Mouse (Mus musculus) megakaryocyte, embryonic 14.5 days (primary cell): ENCODE measurements at regions not wholly inside any gene's neighbourhood (a gene's known extent, or its start where the extent isn't known, plus 50 kb on each side); places are given as distances from the start of the nearest gene placed in this dataset.

ENCODE experiments used
- H3K27me3 ChIP-seq: replicated peaks from 2 replicates; pipeline ENCODE3; 2012; ENCODE audit warnings: inconsistent platforms
- H3K36me3 ChIP-seq: replicated peaks from 2 replicates; pipeline ENCODE3; 2012; ENCODE audit warnings: low read length, inconsistent platforms, mixed read lengths
- H3K4me1 ChIP-seq: 2 replicates; pipeline ENCODE4 v1.6.1; 2012; ENCODE audit warnings: inconsistent platforms
- H3K4me3 ChIP-seq: replicated peaks from 2 replicates; pipeline ENCODE3; 2012; ENCODE audit warnings: moderate library complexity, mild to moderate bottlenecking, inconsistent platforms
- H3K9me3 ChIP-seq: 2 replicates; pipeline ENCODE4 v1.6.1; 2012; ENCODE audit warnings: inconsistent platforms
- FLI1 ChIP-seq: IDR thresholded peaks from 2 replicates; pipeline ENCODE4 v1.6.1; 2012; ENCODE audit warnings: low read length, inconsistent platforms, mixed read lengths
- GATA1 ChIP-seq: IDR thresholded peaks from 3 replicates; pipeline ENCODE4 v1.6.1; 2012; ENCODE audit warnings: mixed read lengths, low read length, inconsistent platforms, borderline replicate concordance

DNA sequence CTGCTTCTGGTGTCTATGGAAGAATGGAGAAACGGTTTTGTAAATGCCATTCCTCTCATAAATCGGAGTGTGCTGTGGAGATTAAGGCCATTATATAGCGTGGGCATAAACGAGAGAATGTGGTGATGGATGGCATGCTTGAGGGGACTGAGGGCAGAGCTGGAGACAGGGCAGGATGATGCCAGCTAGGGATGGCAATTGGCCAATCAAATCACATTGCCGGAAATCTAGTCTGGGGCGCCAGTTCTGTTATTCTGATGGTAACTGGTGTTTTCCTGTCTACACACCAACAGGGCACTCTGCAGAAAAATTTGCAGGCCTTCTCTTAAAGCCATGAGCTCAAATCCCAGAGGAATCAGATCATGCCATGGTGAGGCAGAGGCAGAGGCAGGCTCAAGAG lies 224.9 kb upstream of the Kazn start:
- H3K4me3 ChIP-seq, result peak overlapping the region; percentile 38
- no peak for TF ChIP-seq GATA1
- no peak for TF ChIP-seq FLI1
- H3K36me3 ChIP-seq, result no peaks in the 10 kb centered on the region
- H3K9me3 ChIP-seq, result peaks cover 63% of the 10 kb centered on the region
- no peaks in the 10 kb centered on the region for H3K4me1 ChIP-seq
- no peaks in the 10 kb centered on the region for H3K27me3 ChIP-seq

DNA sequence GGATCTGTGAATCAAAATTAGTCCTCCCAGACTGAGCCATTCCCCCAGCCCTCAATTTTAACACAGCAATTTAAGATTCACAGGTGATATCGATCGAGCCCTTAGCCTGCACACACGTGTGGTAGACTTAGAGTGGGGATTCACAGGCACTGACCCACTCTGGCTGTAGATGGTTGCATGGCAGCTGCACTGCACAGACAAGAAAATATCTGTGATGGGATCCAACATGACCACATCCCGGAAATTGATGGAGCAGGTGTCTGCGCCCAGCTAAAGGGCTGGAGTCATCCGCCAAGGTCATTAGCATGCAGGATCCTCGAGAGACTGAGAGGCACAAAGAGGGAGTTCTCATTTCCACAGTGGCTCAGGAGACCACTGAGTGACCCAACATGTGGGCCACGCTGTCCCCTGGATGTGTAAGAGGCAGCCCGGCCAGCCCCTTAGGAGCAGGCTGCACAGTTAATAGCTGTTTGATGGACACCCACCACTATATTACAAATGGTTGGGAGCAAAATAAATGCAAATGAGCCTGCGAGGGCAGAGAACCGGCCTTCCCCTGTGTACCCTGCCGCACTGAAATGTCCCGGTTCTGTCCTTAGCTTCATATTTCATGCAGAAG lies 221.4 kb upstream of the Kazn start:
- no peak for TF ChIP-seq GATA1
- no peak for TF ChIP-seq FLI1
- Histone ChIP-seq H3K9me3 (peaks cover 82% of the 10 kb centered on the region), H3K4me3 (no peak overlapping the region), H3K36me3 (no peaks in the 10 kb centered on the region), H3K27me3 (no peaks in the 10 kb centered on the region), H3K4me1 (no peaks in the 10 kb centered on the region)

DNA sequence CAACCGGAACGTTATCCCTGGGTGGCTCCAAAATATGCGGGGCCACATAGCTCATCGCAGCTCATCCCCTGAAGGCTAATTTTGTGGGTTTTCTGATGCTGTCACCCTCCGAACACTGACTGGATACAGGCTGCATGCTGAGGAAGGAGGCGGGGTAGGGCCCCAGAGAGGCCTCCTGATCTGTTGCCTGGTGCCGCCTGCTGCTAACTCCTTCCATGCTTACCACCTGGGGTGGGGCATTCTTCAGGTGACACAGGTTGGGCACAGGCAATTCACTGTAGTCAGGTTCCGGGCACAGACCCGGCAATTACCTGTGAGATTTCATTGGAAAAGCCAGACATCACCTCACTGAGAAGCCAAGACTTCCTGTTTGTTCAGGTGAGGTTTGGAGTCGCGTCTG lies 213.4 kb upstream of the Kazn start:
- Histone ChIP-seq H3K4me3 (no peak overlapping the region), H3K27me3 (no peaks in the 10 kb centered on the region), H3K36me3 (no peaks in the 10 kb centered on the region), H3K9me3 (peaks cover 36% of the 10 kb centered on the region; the same call in 1 of the 2 replicates), H3K4me1 (no peaks in the 10 kb centered on the region)
- TF ChIP-seq GATA1 (no peak), FLI1 (no peak)

DNA sequence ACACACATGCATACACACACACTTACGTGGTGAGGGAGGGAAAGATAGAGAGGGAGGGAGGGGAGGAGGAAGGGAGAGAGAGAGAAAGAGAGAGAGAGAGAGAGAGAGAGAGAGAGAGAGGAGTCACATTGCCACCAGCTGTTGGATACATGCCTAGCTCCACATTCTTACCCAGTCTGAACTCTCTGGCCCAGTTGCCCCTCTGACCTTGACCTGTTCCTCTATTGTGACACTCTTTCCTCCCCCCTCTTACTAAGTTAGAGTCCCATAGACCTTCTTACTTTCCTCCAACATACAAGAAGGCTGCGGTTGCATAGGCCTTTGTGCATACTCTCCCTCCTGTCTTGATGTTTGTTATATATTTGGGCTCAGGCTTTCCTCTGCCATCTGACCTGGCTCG lies 211.7 kb upstream of the Kazn start:
- Histone ChIP-seq H3K4me3 (no peak overlapping the region), H3K27me3 (no peaks in the 10 kb centered on the region), H3K4me1 (no peaks in the 10 kb centered on the region), H3K9me3 (peaks cover 26% of the 10 kb centered on the region; the same call in 1 of the 2 replicates), H3K36me3 (no peaks in the 10 kb centered on the region)
- TF ChIP-seq GATA1 (no peak), FLI1 (no peak)

DNA sequence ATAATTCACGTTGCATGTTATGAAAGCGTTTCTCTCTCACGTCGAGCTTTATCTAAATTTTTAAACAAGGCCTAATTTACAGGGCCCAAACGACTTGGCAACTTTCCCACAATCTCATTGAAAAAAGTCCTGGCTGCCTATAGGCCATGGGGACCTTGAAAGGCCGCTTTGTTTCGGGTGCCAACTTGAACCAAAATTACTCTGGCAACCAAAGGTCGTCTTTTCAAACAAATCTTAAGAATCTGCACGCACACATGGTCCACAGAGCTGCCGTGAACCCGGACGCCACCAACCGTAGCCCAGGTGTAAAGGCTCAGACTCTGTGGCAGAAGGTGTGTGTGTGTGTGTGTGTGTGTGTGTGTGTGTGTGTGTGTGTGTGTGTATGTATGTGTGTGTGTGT lies 210.5 kb upstream of the Kazn start:
- Histone ChIP-seq H3K4me1 (no peaks in the 10 kb centered on the region), H3K36me3 (no peaks in the 10 kb centered on the region), H3K9me3 (peaks cover 15% of the 10 kb centered on the region; the same call in 1 of the 2 replicates), H3K4me3 (no peak overlapping the region), H3K27me3 (no peaks in the 10 kb centered on the region)
- no peak for TF ChIP-seq GATA1
- no peak for TF ChIP-seq FLI1

DNA sequence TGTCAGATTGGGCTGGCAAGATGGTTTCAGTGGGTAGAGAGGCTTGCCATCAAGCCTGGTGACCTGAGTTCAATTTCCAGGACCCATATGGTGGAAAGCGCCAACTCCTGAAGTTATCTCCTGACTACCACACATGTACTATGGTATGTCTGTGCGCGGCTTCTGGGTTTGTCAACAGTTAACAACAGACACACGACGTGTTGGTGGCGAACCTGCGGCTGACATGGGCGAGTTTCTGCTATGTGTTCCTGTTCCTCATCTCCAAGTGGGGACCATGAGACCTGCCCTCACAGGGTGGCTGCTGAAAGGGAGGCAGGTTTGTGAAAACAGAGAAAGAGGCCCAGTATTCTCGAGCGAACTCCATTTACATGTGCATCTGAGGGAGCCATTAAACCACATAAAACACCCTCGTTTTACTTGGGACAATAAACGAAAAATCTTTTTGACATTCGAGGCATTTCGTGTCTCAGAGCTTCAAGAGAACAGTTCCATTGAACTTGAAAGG lies 210.0 kb upstream of the Kazn start:
- TF ChIP-seq GATA1, result no peak
- no peak for TF ChIP-seq FLI1
- Histone ChIP-seq H3K27me3 (no peaks in the 10 kb centered on the region), H3K4me1 (no peaks in the 10 kb centered on the region), H3K4me3 (no peak overlapping the region), H3K9me3 (peaks cover 12% of the 10 kb centered on the region; the same call in 1 of the 2 replicates), H3K36me3 (no peaks in the 10 kb centered on the region)

DNA sequence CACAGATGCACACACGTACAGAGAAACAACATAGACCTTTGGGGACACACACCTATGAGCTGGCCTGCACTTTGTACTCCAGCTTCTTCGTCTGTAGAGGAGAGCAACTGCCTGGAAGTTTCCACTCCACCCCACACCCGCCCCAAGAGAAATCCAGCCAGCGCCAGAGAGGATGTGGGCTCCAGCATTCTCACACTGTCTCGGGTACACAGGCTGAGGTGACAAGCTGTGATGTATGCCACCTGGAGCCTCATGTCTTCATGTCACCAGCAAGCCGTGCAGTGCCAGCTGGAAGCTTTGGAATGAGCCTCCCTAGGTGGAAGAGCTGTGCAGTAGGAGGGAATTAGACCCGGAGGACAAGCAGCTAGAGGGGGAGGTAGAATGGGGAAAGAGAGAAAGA lies 208.3 kb upstream of the Kazn start:
- TF ChIP-seq GATA1, result no peak
- TF ChIP-seq FLI1, result no peak
- H3K27me3 ChIP-seq, result no peaks in the 10 kb centered on the region
- H3K4me1 ChIP-seq, result no peaks in the 10 kb centered on the region
- no peaks in the 10 kb centered on the region for H3K36me3 ChIP-seq
- peaks cover 13% of the 10 kb centered on the region; the same call in 1 of the 2 replicates for H3K9me3 ChIP-seq
- H3K4me3 ChIP-seq, result no peak overlapping the region

DNA sequence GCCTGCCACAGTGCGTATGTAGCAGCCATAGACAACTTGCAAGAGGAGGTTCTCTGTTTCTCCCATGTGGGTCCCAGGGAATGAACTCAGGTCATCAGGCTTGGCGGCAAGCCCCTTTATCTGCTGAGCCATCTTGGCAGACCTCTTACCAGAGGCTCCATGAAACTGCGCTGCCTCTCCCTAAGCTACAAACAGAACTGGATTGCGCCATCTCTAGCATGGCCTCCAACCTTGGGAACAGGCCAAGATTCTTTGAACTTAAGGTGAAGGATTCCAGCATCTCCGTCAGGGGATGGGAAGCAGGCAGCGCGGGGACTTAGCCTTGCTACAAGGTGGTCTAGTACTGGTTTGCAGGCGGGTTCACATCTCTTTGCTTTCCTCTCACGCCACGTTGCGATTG lies 201.8 kb upstream of the Kazn start:
- Histone ChIP-seq H3K9me3 (peaks cover 3% of the 10 kb centered on the region; the same call in 1 of the 2 replicates), H3K36me3 (no peaks in the 10 kb centered on the region), H3K4me1 (no peaks in the 10 kb centered on the region), H3K27me3 (no peaks in the 10 kb centered on the region), H3K4me3 (no peak overlapping the region)
- TF ChIP-seq GATA1, result no peak
- TF ChIP-seq FLI1, result no peak

DNA sequence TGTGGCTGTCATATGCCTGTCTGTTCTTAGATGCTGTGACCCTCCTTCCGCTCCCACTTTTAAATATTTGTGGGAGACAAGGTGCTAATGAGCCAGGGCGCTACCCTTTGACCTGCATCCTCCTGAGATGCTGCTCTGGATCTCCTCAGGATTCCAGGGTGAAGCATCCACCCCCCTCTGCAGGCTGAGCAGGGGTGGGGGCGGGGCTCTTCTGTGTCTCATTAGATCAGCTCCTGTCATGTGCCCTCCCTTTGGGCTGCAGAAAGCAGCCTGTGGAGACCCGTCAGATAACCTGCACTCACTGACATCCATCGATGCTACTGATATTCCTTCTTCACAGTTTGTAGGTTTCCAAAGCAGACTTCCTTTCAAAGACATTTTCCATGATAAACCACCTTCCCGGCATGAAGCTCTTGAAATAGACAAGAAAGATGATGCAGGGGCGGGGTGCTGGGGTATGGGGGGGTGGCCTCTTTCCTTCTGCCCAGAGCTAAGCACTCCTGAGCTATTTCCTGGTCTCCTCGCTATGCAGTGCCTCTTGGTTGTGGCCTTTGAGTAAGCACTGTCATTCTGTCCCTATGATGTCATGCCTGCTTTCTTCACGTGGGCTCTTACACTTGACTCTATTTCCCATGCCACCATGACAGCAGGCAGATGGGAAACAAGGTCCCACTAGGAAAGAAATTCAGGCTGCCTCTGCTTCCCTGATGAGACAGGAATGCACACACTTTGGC lies 200.4 kb upstream of the Kazn start:
- Histone ChIP-seq H3K4me3 (no peak overlapping the region), H3K4me1 (no peaks in the 10 kb centered on the region), H3K9me3 (peaks cover 3% of the 10 kb centered on the region; the same call in 1 of the 2 replicates), H3K27me3 (no peaks in the 10 kb centered on the region), H3K36me3 (no peaks in the 10 kb centered on the region)
- TF ChIP-seq FLI1, result no peak
- no peak for TF ChIP-seq GATA1

DNA sequence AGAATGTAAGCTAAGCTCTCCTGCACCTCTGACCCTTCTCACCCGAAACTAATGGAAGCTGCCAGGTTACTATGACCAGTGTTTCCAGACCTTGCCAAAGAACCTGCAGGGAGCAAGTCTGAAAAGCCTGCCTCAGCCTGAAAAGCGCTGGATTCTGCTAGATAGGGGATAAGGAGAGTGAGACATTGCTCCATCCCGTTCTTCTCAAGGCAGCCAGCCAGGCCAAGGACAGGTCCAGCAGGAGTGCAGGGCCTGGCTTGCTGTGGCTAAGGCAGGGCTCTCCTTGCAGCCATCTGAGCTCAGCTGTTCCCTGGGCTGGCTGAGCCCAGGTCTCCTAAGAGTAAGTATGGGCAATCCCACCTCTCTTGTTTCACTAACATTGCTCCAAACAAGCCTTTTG lies 185.4 kb upstream of the Kazn start:
- Histone ChIP-seq H3K36me3 (no peaks in the 10 kb centered on the region), H3K4me3 (no peak overlapping the region), H3K9me3 (peaks cover 10% of the 10 kb centered on the region; the same call in 1 of the 2 replicates), H3K4me1 (no peaks in the 10 kb centered on the region), H3K27me3 (no peaks in the 10 kb centered on the region)
- no peak for TF ChIP-seq FLI1
- TF ChIP-seq GATA1, result no peak

DNA sequence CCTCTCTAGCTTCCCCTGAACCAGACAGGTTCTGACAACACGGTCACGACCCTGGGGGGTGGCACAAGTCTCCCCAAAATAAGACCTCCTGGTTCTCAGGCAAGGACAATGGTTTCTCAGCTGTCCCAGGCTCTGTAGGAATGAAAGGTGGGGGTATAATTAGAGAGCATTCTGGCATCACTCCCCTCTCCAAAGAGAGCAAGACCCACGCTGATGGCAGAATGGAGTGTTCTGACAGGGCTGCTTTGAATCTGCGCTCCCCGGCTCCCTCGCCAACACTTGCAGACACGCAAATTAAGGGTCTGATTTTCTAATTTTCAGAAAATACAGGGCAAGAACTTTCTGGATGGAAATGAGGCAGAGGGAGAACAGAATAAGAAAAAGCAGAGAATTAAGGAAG lies 181.2 kb upstream of the Kazn start:
- Histone ChIP-seq H3K4me3 (no peak overlapping the region), H3K9me3 (no peaks in the 10 kb centered on the region), H3K4me1 (no peaks in the 10 kb centered on the region), H3K27me3 (no peaks in the 10 kb centered on the region), H3K36me3 (no peaks in the 10 kb centered on the region)
- TF ChIP-seq FLI1 (no peak), GATA1 (no peak)
